Mouse (Mus musculus) embryonic facial prominence, embryonic 15.5 days (tissue): Measurements from ENCODE around the gene Pde10a. TPM values are rescaled to one million over a fixed set of nuclear protein-coding genes. Genes with fewer than 3 reads are reported as not detected.
A peak's percentile ranks its signal among the peaks of the same experiment; 100 is the strongest.
"Not testable (repeated sequence)": the region's sequence is repeated elsewhere in the genome, so short reads cannot be mapped to it uniquely, and the experiment has no call there.

Source experiments
- ATAC-seq: fragments of 200-750 bp; cut with Nextera tagmentation; 2 replicates; pipeline ENCODE4 v1.8.0; 2017; ENCODE audit warnings: low read depth, moderate TSS enrichment; ENCODE audit not compliant: insufficient number of reproducible peaks, low FRiP score, low TSS enrichment
- H3K27ac ChIP-seq: fragments of 300-500 bp; sonication (generic); replicated peaks from 2 replicates; pipeline ENCODE4 v1.5.1; 2015; ENCODE audit warnings: mild to moderate bottlenecking, inconsistent platforms
- H3K27me3 ChIP-seq: fragments of 300-500 bp; sonication (generic); 2 replicates; pipeline ENCODE4 v1.6.1; 2015; ENCODE audit warnings: inconsistent platforms
- H3K36me3 ChIP-seq: fragments of 300-500 bp; sonication (generic); 2 replicates; pipeline ENCODE4 v1.6.1; 2015; ENCODE audit warnings: mild to moderate bottlenecking, inconsistent platforms
- H3K4me1 ChIP-seq: fragments of 300-500 bp; sonication (generic); 2 replicates; pipeline ENCODE4 v1.6.1; 2015; ENCODE audit warnings: inconsistent platforms
- H3K4me2 ChIP-seq: fragments of 300-500 bp; sonication (generic); replicated peaks from 2 replicates; pipeline ENCODE4 v1.6.1; 2015; ENCODE audit warnings: mild to moderate bottlenecking, inconsistent platforms
- H3K4me3 ChIP-seq: fragments of 300-500 bp; sonication (generic); replicated peaks from 2 replicates; pipeline ENCODE4 v1.5.1; 2015; ENCODE audit warnings: mild to moderate bottlenecking, inconsistent platforms
- H3K9ac ChIP-seq: fragments of 300-500 bp; sonication (generic); 2 replicates; pipeline ENCODE4 v1.6.1; 2015; ENCODE audit warnings: inconsistent platforms
- H3K9me3 ChIP-seq: fragments of 300-500 bp; sonication (generic); replicated peaks from 2 replicates; pipeline ENCODE4 v1.6.1; 2016; ENCODE audit warnings: inconsistent platforms
- WGBS: fragments of 180-500 bp; shearing (Covaris S2); methylation state at CpG from one replicate; pipeline ENCODE4 v1.1.7; 2015; 5-methylcytosine and 5-hydroxymethylcytosine counted together
- polyA plus RNA-seq: library from polyadenylated mRNA; unstranded; fragments of >200 nt; fragmentation: Nextera tagmentation; extraction: Ambion mirVana; gene quantifications from 2 replicates; pipeline ENCODE4 v1.2.1, GENCODE M21; 2015

Pde10a gene
- polyA plus RNA-seq, 1 experiment from 2014 or later = 3.0 TPM

- no peak for ATAC-seq
- Histone ChIP-seq H3K4me1 (no peaks in the 10 kb centered on the region), H3K36me3 (no peaks in the 10 kb centered on the region), H3K27ac (no peak overlapping the region), H3K9ac (no peak overlapping the region), H3K9me3 (no peaks in the 10 kb centered on the region), H3K4me3 (no peak overlapping the region), H3K4me2 (no peak overlapping the region), H3K27me3 (no peaks in the 10 kb centered on the region)
- WGBS = 73% methylated on average over 9 of the region's 9 CpGs
These were observed 132.5 kb downstream of the Pde10a start for GRCm38 (mm10) chr17:8657661-8658060.

- 57% methylated on average over 16 of the region's 16 CpGs for WGBS
- no peaks in the 10 kb centered on the region for H3K36me3 ChIP-seq
- no peak overlapping the region for H3K4me3 ChIP-seq
- no peak overlapping the region for H3K9ac ChIP-seq
- H3K4me2 ChIP-seq = no peak overlapping the region
- ATAC-seq = 0 out of 2 replicates have a peak, but pooled peaks have one; percentile 47
- no peaks in the 10 kb centered on the region for H3K9me3 ChIP-seq
- H3K4me1 ChIP-seq = no peaks in the 10 kb centered on the region
- H3K27ac ChIP-seq = no peak overlapping the region
- H3K27me3 ChIP-seq = no peaks in the 10 kb centered on the region
These were observed 133.7 kb downstream of the Pde10a start for GRCm38 (mm10) chr17:8658751-8659454.

- no peak for ATAC-seq
These were observed 141.7 kb downstream of the Pde10a start for GRCm38 (mm10) chr17:8666912-8667311.

GRCm38 (mm10) chr17:8674651-8675050, 149.5 kb downstream of the Pde10a start:
- Histone ChIP-seq H3K4me1 (no peaks in the 10 kb centered on the region), H3K27ac (no peak overlapping the region), H3K9ac (no peak overlapping the region), H3K4me2 (no peak overlapping the region), H3K4me3 (no peak overlapping the region), H3K27me3 (no peaks in the 10 kb centered on the region), H3K36me3 (no peaks in the 10 kb centered on the region), H3K9me3 (no peaks in the 10 kb centered on the region)
- ATAC-seq = no peak
- WGBS = 80% methylated on average over 2 of the region's 2 CpGs

More at GRCm38 (mm10) chr17:8666912-8667311, 141.7 kb downstream of the Pde10a start:
- Histone ChIP-seq H3K27me3 (no peaks in the 10 kb centered on the region), H3K9ac (no peak overlapping the region), H3K36me3 (no peaks in the 10 kb centered on the region), H3K4me3 (no peak overlapping the region), H3K9me3 (no peaks in the 10 kb centered on the region), H3K4me2 (no peak overlapping the region), H3K27ac (no peak overlapping the region), H3K4me1 (no peaks in the 10 kb centered on the region)
- 57% methylated on average over 5 of the region's 5 CpGs for WGBS

- ATAC-seq = no peak
- Histone ChIP-seq H3K9me3 (no peaks in the 10 kb centered on the region), H3K27me3 (no peaks in the 10 kb centered on the region), H3K36me3 (no peaks in the 10 kb centered on the region), H3K27ac (no peak overlapping the region), H3K4me1 (no peaks in the 10 kb centered on the region), H3K4me3 (no peak overlapping the region), H3K9ac (no peak overlapping the region), H3K4me2 (no peak overlapping the region)
- 73% methylated on average over 7 of the region's 7 CpGs for WGBS
These were observed 161.2 kb downstream of the Pde10a start for GRCm38 (mm10) chr17:8686356-8686755.

- no peaks in the 10 kb centered on the region for H3K4me1 ChIP-seq
- H3K9ac ChIP-seq = no peak overlapping the region
- no peak overlapping the region for H3K4me2 ChIP-seq
- no peaks in the 10 kb centered on the region for H3K9me3 ChIP-seq
- H3K36me3 ChIP-seq = no peaks in the 10 kb centered on the region
- ATAC-seq = no peak
- H3K4me3 ChIP-seq = no peak overlapping the region
- H3K27me3 ChIP-seq = no peaks in the 10 kb centered on the region
- H3K27ac ChIP-seq = no peak overlapping the region
- WGBS = 52% methylated on average over 3 of the region's 3 CpGs
These were observed 162.9 kb downstream of the Pde10a start for GRCm38 (mm10) chr17:8688096-8688495.

- WGBS = 20% methylated on average over 1 of the region's 1 CpGs
- Histone ChIP-seq H3K27me3 (no peaks in the 10 kb centered on the region), H3K4me2 (no peak overlapping the region), H3K9me3 (no peaks in the 10 kb centered on the region), H3K27ac (no peak overlapping the region), H3K4me1 (no peaks in the 10 kb centered on the region), H3K36me3 (no peaks in the 10 kb centered on the region), H3K4me3 (no peak overlapping the region), H3K9ac (no peak overlapping the region)
- no peak for ATAC-seq
These were observed 173.1 kb downstream of the Pde10a start for GRCm38 (mm10) chr17:8698265-8698664.

- 75% methylated on average over 3 of the region's 3 CpGs for WGBS
- H3K9me3 ChIP-seq = no peaks in the 10 kb centered on the region
- H3K4me1 ChIP-seq = no peaks in the 10 kb centered on the region
- H3K27me3 ChIP-seq = no peaks in the 10 kb centered on the region
- H3K4me3 ChIP-seq = no peak overlapping the region
- H3K27ac ChIP-seq = no peak overlapping the region
- no peak for ATAC-seq
- H3K4me2 ChIP-seq = no peak overlapping the region
- no peaks in the 10 kb centered on the region for H3K36me3 ChIP-seq
- H3K9ac ChIP-seq = no peak overlapping the region
These were observed 173.6 kb downstream of the Pde10a start for GRCm38 (mm10) chr17:8698793-8699192.

GRCm38 (mm10) chr17:8701096-8701495, 175.9 kb downstream of the Pde10a start:
- no peak overlapping the region for H3K4me2 ChIP-seq
- H3K4me3 ChIP-seq = no peak overlapping the region
- ATAC-seq = no peak
- no peak overlapping the region for H3K27ac ChIP-seq
- H3K36me3 ChIP-seq = no peaks in the 10 kb centered on the region
- no peaks in the 10 kb centered on the region for H3K4me1 ChIP-seq
- H3K27me3 ChIP-seq = no peaks in the 10 kb centered on the region
- H3K9me3 ChIP-seq = no peaks in the 10 kb centered on the region
- 56% methylated on average over 7 of the region's 7 CpGs for WGBS
- H3K9ac ChIP-seq = no peak overlapping the region

- Histone ChIP-seq H3K4me2 (no peak overlapping the region), H3K9ac (no peak overlapping the region), H3K4me1 (no peaks in the 10 kb centered on the region), H3K9me3 (no peaks in the 10 kb centered on the region), H3K36me3 (no peaks in the 10 kb centered on the region), H3K27ac (no peak overlapping the region), H3K4me3 (no peak overlapping the region), H3K27me3 (no peaks in the 10 kb centered on the region)
- 87% methylated on average over 5 of the region's 5 CpGs for WGBS
- ATAC-seq = no peak
These were observed 177.3 kb downstream of the Pde10a start for GRCm38 (mm10) chr17:8702503-8702902.

- Histone ChIP-seq H3K9me3 (no peaks in the 10 kb centered on the region), H3K27ac (no peak overlapping the region), H3K4me3 (no peak overlapping the region), H3K9ac (no peak overlapping the region), H3K36me3 (no peaks in the 10 kb centered on the region), H3K27me3 (no peaks in the 10 kb centered on the region), H3K4me2 (no peak overlapping the region), H3K4me1 (no peaks in the 10 kb centered on the region)
- no peak for ATAC-seq
These were observed 182.8 kb downstream of the Pde10a start for GRCm38 (mm10) chr17:8708006-8708405.

GRCm38 (mm10) chr17:8712734-8713133, 187.6 kb downstream of the Pde10a start:
- not testable (repeated sequence) for H3K4me2 ChIP-seq, ATAC-seq, H3K36me3 ChIP-seq, H3K9ac ChIP-seq, H3K4me3 ChIP-seq, H3K27ac ChIP-seq, H3K9me3 ChIP-seq, H3K4me1 ChIP-seq, H3K27me3 ChIP-seq
- WGBS = 89% methylated on average over 2 of the region's 2 CpGs
